Mouse (Mus musculus): ENCODE results near the gene Tspan18. TPM values are rescaled to one million over a fixed set of nuclear protein-coding genes. Genes with fewer than 3 reads are reported as not detected.

Tspan18 gene
- polyA plus RNA-seq, 1 experiment from 2014 or later, result 71.4 TPM

DNA sequence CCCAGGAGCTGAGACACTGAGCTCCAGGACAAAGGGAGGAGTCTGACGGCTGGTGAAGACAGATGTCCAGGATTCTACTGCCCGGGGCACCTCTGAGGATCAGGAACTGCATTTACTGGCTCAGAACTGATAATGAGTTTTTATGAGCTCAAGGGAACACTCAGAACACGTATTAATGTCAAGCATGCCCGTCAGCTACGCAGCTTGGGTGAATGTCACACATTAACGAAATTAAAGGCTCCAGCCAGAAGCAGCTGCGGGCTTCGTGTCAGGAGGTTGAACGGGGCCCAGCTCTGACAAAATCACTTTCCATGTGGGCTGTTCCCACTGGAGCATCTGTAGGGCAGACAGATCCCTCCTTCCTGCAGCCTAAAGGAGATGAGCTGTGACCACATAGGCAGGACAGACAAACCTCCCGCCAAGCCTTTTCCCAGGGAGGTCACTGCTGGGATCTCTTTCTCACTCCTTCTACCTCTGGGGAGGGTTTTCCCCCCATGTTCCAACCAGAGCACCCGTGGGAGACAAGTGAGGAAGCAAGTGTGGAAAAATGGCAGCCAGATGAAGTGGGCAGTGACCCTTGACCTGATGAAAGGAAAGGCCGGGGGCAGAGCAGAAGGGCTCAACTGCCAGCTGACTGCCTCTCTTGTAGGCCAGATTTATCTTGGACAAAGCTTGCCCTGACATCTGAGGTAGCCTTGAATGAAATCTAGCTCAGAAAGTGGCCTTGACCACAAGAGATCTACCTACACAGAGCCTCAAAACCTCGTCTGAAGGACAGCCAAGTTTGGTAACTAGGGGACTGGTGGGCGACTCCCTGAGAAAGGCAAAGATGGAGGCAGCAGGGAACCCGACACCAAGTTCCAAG lies 20.3 kb downstream of the Tspan18 start:
- ATAC-seq (ENCODE audit: low FRiP score), result peak; percentile 68
- H3K4me1 ChIP-seq (replicated peaks; ENCODE audit: control insufficient read depth, insufficient read depth, low read length), result peaks cover 13% of the 10 kb centered on the region

GRCm38 (mm10) chr2:93312458-93312857 lies 21.8 kb downstream of the Tspan18 start:
- no peak for DNase-seq (ENCODE audit: low spot score)
- Histone ChIP-seq H3K27ac (ENCODE audit: low read depth, low read length) (no peak overlapping the region), H3K27me3 (ENCODE audit: control insufficient read depth, insufficient read depth, low read length) (no peaks in the 10 kb centered on the region), H3K4me1 (replicated peaks; ENCODE audit: control insufficient read depth, insufficient read depth, low read length) (peaks cover 12% of the 10 kb centered on the region), H3K4me2 (replicated peaks; ENCODE audit: low read depth, low read length) (no peak overlapping the region), H3K9me3 (ENCODE audit: control insufficient read depth, low read length) (no peaks in the 10 kb centered on the region), H3K36me3 (ENCODE audit: control insufficient read depth, insufficient read depth, low read length) (peaks cover 4% of the 10 kb centered on the region; the same call in 1 of the 2 replicates), H3K9ac (ENCODE audit: low read depth, low read length) (no peak overlapping the region), H3K4me3 (ENCODE audit: low read depth, low read length) (no peak overlapping the region)
- no peak for ATAC-seq (ENCODE audit: low FRiP score)
- 80% methylated on average over 3 of the region's 3 CpGs for WGBS

More for the DNA sequence above, 20.3 kb downstream of the Tspan18 start:
- peak; percentile 50 for DNase-seq (ENCODE audit: low spot score)
- H3K4me3 ChIP-seq (ENCODE audit: low read depth, low read length), result no peak overlapping the region
- H3K4me2 ChIP-seq (replicated peaks; ENCODE audit: low read depth, low read length), result no peak overlapping the region
- H3K9ac ChIP-seq (ENCODE audit: low read depth, low read length), result no peak overlapping the region
- no peaks in the 10 kb centered on the region for H3K9me3 ChIP-seq (ENCODE audit: control insufficient read depth, low read length)
- H3K27ac ChIP-seq (ENCODE audit: low read depth, low read length), result peak overlapping the region; percentile 76
- WGBS, result 35% methylated on average over 15 of the region's 15 CpGs
- H3K27me3 ChIP-seq (ENCODE audit: control insufficient read depth, insufficient read depth, low read length), result no peaks in the 10 kb centered on the region
- H3K36me3 ChIP-seq (ENCODE audit: control insufficient read depth, insufficient read depth, low read length), result peaks cover 4% of the 10 kb centered on the region; the same call in 1 of the 2 replicates

- WGBS, result 89% methylated on average over 14 of the region's 14 CpGs
- Histone ChIP-seq H3K4me2 (replicated peaks; ENCODE audit: low read depth, low read length) (no peak overlapping the region), H3K27me3 (ENCODE audit: control insufficient read depth, insufficient read depth, low read length) (no peaks in the 10 kb centered on the region), H3K9me3 (ENCODE audit: control insufficient read depth, low read length) (no peaks in the 10 kb centered on the region), H3K4me1 (replicated peaks; ENCODE audit: control insufficient read depth, insufficient read depth, low read length) (peaks cover 7% of the 10 kb centered on the region), H3K36me3 (ENCODE audit: control insufficient read depth, insufficient read depth, low read length) (peaks cover 7% of the 10 kb centered on the region; the same call in 1 of the 2 replicates), H3K4me3 (ENCODE audit: low read depth, low read length) (no peak overlapping the region), H3K27ac (ENCODE audit: low read depth, low read length) (no peak overlapping the region; the same call in 1 of the 2 replicates), H3K9ac (ENCODE audit: low read depth, low read length) (no peak overlapping the region)
- DNase-seq (ENCODE audit: low spot score), result no peak
- ATAC-seq (ENCODE audit: low FRiP score), result no peak
These were observed 24.4 kb downstream of the Tspan18 start for GRCm38 (mm10) chr2:93309724-93310413.

DNA sequence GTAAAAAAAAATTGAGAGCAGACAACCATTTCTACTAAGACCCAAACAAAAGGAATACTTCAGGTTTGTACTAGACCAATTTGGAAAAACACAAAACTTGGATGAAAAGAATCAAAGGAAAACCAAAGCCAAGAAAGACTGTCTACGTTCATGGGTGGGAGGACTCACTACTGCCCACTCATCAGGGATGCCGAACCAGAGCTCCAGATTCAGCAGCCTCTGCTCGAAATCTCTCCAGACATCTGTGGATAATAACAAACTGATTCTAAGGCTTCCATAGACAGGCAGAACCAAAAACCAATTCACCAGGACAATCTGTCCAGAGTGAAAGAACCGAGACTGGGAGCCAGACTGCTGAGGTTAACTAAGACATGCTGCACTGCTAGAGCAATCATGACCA lies 27.4 kb downstream of the Tspan18 start:
- Histone ChIP-seq H3K4me1 (replicated peaks; ENCODE audit: control insufficient read depth, insufficient read depth, low read length) (peaks cover 12% of the 10 kb centered on the region), H3K9ac (ENCODE audit: low read depth, low read length) (no peak overlapping the region), H3K27me3 (ENCODE audit: control insufficient read depth, insufficient read depth, low read length) (no peaks in the 10 kb centered on the region), H3K27ac (ENCODE audit: low read depth, low read length) (no peak overlapping the region), H3K4me2 (replicated peaks; ENCODE audit: low read depth, low read length) (no peak overlapping the region), H3K36me3 (ENCODE audit: control insufficient read depth, insufficient read depth, low read length) (peaks cover 6% of the 10 kb centered on the region; the same call in 1 of the 2 replicates), H3K9me3 (ENCODE audit: control insufficient read depth, low read length) (no peaks in the 10 kb centered on the region), H3K4me3 (ENCODE audit: low read depth, low read length) (no peak overlapping the region)
- DNase-seq (ENCODE audit: low spot score) (no peak), ATAC-seq (ENCODE audit: low FRiP score) (no peak)
- WGBS, result 89% methylated on average over 4 of the region's 4 CpGs

- 45% methylated on average over 4 of the region's 4 CpGs for WGBS
- no peak for DNase-seq (ENCODE audit: low spot score)
- Histone ChIP-seq H3K4me2 (replicated peaks; ENCODE audit: low read depth, low read length) (no peak overlapping the region), H3K27ac (ENCODE audit: low read depth, low read length) (peak overlapping the region; percentile 92), H3K9ac (ENCODE audit: low read depth, low read length) (no peak overlapping the region), H3K36me3 (ENCODE audit: control insufficient read depth, insufficient read depth, low read length) (0 out of 2 replicates have a peak, but pooled peaks cover 2% of the 10 kb centered on the region), H3K4me1 (replicated peaks; ENCODE audit: control insufficient read depth, insufficient read depth, low read length) (peaks cover 12% of the 10 kb centered on the region), H3K27me3 (ENCODE audit: control insufficient read depth, insufficient read depth, low read length) (no peaks in the 10 kb centered on the region), H3K4me3 (ENCODE audit: low read depth, low read length) (no peak overlapping the region), H3K9me3 (ENCODE audit: control insufficient read depth, low read length) (no peaks in the 10 kb centered on the region)
- peak; percentile 25; the same call in 1 of the 2 replicates for ATAC-seq (ENCODE audit: low FRiP score)
These were observed 30.1 kb downstream of the Tspan18 start for GRCm38 (mm10) chr2:93304273-93304634.

DNA sequence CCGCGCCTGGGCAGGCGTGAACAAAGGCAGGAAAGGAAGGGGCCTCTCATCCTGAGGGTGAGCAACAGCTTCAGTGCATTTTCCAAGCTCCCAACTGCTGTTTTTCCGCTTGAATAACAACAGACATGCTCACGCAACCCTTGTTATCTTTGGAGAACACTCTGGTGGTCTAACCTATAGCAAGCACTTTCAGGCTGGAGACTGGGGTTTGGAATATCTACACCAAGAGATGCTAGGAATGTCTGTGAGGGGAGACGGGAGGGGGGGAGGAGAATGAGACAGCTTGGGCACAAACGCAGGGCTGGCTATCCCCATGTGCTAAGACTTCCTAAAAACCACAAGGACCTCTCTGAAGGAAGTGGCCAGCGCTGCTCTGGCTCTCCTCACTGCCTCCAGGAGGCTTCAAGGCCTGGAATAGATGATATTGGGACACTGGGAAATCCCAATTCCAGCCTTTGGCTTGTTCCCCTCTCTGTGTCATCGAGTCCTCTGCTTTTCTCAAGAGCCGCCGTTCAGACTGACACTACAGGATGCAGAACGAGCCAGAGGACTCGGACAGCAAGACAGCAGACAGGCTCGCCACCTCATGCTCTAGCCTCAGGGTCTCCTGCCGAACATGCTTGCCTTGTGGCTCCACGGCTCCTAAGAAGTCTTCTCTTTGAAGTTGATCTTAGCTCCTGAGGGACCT lies 30.6 kb downstream of the Tspan18 start:
- Histone ChIP-seq H3K36me3 (ENCODE audit: control insufficient read depth, insufficient read depth, low read length) (0 out of 2 replicates have a peak, but pooled peaks cover 2% of the 10 kb centered on the region), H3K4me3 (ENCODE audit: low read depth, low read length) (no peak overlapping the region), H3K9me3 (ENCODE audit: control insufficient read depth, low read length) (no peaks in the 10 kb centered on the region), H3K4me2 (replicated peaks; ENCODE audit: low read depth, low read length) (no peak overlapping the region), H3K4me1 (replicated peaks; ENCODE audit: control insufficient read depth, insufficient read depth, low read length) (peaks cover 12% of the 10 kb centered on the region), H3K27me3 (ENCODE audit: control insufficient read depth, insufficient read depth, low read length) (no peaks in the 10 kb centered on the region), H3K27ac (ENCODE audit: low read depth, low read length) (peak overlapping the region; percentile 92), H3K9ac (ENCODE audit: low read depth, low read length) (peak overlapping the region; percentile 31; the same call in 1 of the 2 replicates)
- ATAC-seq (ENCODE audit: low FRiP score), result peak; percentile 79
- DNase-seq (ENCODE audit: low spot score), result peak; percentile 59
- WGBS, result 10% methylated on average over 16 of the region's 16 CpGs

DNA sequence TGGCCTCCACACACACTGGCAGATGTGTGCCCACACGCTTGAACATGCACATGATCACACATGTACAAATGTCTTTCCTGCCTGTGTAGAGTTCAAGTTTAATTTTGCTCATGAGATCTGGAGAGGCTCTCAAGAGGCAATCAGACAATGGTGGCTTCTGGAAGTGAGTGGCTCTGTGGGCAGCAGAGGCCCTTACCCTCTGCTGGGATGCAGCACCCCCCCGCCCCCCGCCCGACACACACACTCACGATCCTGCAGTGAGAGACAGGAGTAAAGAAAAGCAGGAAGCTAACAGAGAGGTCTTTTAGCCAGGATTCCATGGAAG lies 31.1 kb downstream of the Tspan18 start:
- Histone ChIP-seq H3K9ac (ENCODE audit: low read depth, low read length) (peak overlapping the region; percentile 31; the same call in 1 of the 2 replicates), H3K4me3 (ENCODE audit: low read depth, low read length) (no peak overlapping the region), H3K4me1 (replicated peaks; ENCODE audit: control insufficient read depth, insufficient read depth, low read length) (peaks cover 12% of the 10 kb centered on the region), H3K36me3 (ENCODE audit: control insufficient read depth, insufficient read depth, low read length) (0 out of 2 replicates have a peak, but pooled peaks cover 2% of the 10 kb centered on the region), H3K27me3 (ENCODE audit: control insufficient read depth, insufficient read depth, low read length) (no peaks in the 10 kb centered on the region), H3K27ac (ENCODE audit: low read depth, low read length) (peak overlapping the region; percentile 92), H3K9me3 (ENCODE audit: control insufficient read depth, low read length) (no peaks in the 10 kb centered on the region), H3K4me2 (replicated peaks; ENCODE audit: low read depth, low read length) (no peak overlapping the region)
- WGBS, result 20% methylated on average over 5 of the region's 5 CpGs
- no peak; the same call in 1 of the 2 replicates for ATAC-seq (ENCODE audit: low FRiP score)
- peak; percentile 30 for DNase-seq (ENCODE audit: low spot score)

DNA sequence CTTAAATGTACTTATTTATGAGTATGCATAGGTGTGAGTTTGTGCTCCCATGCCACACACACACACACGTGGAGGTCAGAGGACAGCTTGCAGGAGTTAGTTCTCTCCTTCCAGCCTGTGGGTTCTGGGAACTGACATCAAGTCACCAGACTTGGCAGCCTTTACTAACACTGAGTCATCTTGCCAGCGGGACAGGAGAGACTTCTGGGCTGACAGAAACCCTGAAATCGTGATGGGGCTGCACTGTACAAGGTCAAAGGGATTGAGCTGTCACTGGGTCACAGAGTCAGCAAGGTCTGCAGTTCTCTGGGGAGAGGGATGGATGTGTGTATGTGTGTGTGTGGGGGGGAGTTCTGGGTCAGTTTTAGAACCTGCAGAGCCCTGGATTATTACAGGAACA lies 36.6 kb downstream of the Tspan18 start:
- DNase-seq (ENCODE audit: low spot score) (no peak), ATAC-seq (ENCODE audit: low FRiP score) (no peak)
- Histone ChIP-seq H3K9ac (ENCODE audit: low read depth, low read length) (no peak overlapping the region), H3K27me3 (ENCODE audit: control insufficient read depth, insufficient read depth, low read length) (no peaks in the 10 kb centered on the region), H3K4me3 (ENCODE audit: low read depth, low read length) (no peak overlapping the region), H3K4me1 (replicated peaks; ENCODE audit: control insufficient read depth, insufficient read depth, low read length) (no peaks in the 10 kb centered on the region), H3K27ac (ENCODE audit: low read depth, low read length) (no peak overlapping the region), H3K9me3 (ENCODE audit: control insufficient read depth, low read length) (no peaks in the 10 kb centered on the region; the same call in 1 of the 2 replicates), H3K4me2 (replicated peaks; ENCODE audit: low read depth, low read length) (no peak overlapping the region), H3K36me3 (ENCODE audit: control insufficient read depth, insufficient read depth, low read length) (0 out of 2 replicates have a peak, but pooled peaks cover 2% of the 10 kb centered on the region)
- 84% methylated on average over 3 of the region's 3 CpGs for WGBS

Data from hindbrain, embryonic 11.5 days (tissue).